Mouse (Mus musculus): ENCODE data around the gene Neu3.

- TF ChIP-seq CTCF (IDR thresholded peaks at IDR 0.05; ENCODE audit: low read depth) (no peak), EP300 (IDR thresholded peaks at IDR 0.05; ENCODE audit: low read depth) (no peak)
Observed at GRCm38 (mm10) chr7:99856266-99856861, 28.1 kb upstream of the Neu3 start.
